Mouse (Mus musculus) ES-Bruce4 (cell line): ENCODE data around the gene Hfe2.

ENCODE experiments used
- EP300 ChIP-seq: IDR thresholded peaks from 2 replicates; pipeline ENCODE4 v1.6.1; 2011; ENCODE audit warnings: low read depth, low read length; ENCODE audit not compliant: insufficient read depth
- POLR2A ChIP-seq: IDR thresholded peaks from one replicate; pipeline ENCODE4 v1.8.1; 2011; ENCODE audit warnings: low read length; ENCODE audit not compliant: insufficient read depth

DNA sequence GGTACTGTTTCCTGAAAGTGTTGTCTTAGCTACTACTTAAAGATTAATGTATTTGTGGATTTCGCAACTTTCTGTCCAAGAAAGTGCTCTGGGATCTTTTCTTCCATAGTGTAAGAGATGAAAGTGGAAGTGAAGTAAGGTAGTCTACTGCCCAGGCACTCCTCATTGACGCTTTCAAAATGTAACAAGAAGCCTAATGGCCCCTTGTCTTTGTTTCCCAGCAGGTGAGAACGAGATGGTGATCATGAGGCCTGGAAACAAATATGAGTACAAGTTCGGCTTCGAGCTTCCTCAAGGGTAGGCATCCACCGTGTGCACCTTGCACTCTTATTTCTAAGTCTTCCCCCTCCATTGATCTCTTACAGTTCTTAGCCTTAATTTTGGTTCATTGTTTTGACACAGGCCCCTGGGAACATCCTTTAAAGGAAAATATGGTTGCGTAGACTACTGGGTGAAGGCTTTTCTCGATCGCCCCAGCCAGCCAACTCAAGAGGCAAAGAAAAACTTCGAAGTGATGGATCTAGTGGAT lies 33.8 kb downstream of the Hfe2 start:
- TF ChIP-seq EP300 (no peak), POLR2A (no peak)
